Mouse (Mus musculus): ENCODE measurements around the gene Rfx7. TPM values are rescaled to one million over a fixed set of nuclear protein-coding genes. Genes with fewer than 3 reads are reported as not detected.

The Rfx7 gene
- polyA plus RNA-seq, 1 experiment from 2014 or later = 4.0 TPM

GRCm38 (mm10) chr9:72656491-72656890 is 124.5 kb downstream of the Rfx7 start:
- H3K4me3 ChIP-seq (ENCODE audit: low read depth, low read length) = no peak overlapping the region
- no peak overlapping the region for H3K9ac ChIP-seq (replicated peaks; ENCODE audit: low read depth)
- peaks cover 16% of the 10 kb centered on the region for H3K4me1 ChIP-seq (ENCODE audit: insufficient read depth, low read depth, low read length)
- H3K27me3 ChIP-seq (replicated peaks; ENCODE audit: insufficient read depth, low read length) = no peaks in the 10 kb centered on the region
- H3K36me3 ChIP-seq (ENCODE audit: insufficient read depth, low read length) = no peaks in the 10 kb centered on the region
- DNase-seq (ENCODE audit: low spot score) (no peak), ATAC-seq (no peak)
- H3K27ac ChIP-seq (ENCODE audit: low read length) = peak overlapping the region; percentile 73
- 49% methylated on average over 4 of the region's 4 CpGs for WGBS
- H3K9me3 ChIP-seq (ENCODE audit: low read length) = no peaks in the 10 kb centered on the region
- no peak overlapping the region for H3K4me2 ChIP-seq (replicated peaks; ENCODE audit: low read depth, low read length)
- TF ChIP-seq EP300 (IDR thresholded peaks at IDR 0.05) (no peak), CTCF (IDR thresholded peaks at IDR 0.05) (no peak)

GRCm38 (mm10) chr9:72656940-72657339 is 124.9 kb downstream of the Rfx7 start:
- Histone ChIP-seq H3K27me3 (replicated peaks; ENCODE audit: insufficient read depth, low read length) (no peaks in the 10 kb centered on the region), H3K4me1 (ENCODE audit: insufficient read depth, low read depth, low read length) (peaks cover 17% of the 10 kb centered on the region), H3K36me3 (ENCODE audit: insufficient read depth, low read length) (no peaks in the 10 kb centered on the region), H3K9me3 (ENCODE audit: low read length) (no peaks in the 10 kb centered on the region), H3K4me2 (replicated peaks; ENCODE audit: low read depth, low read length) (no peak overlapping the region), H3K4me3 (ENCODE audit: low read depth, low read length) (no peak overlapping the region), H3K27ac (ENCODE audit: low read length) (peak overlapping the region; percentile 73), H3K9ac (replicated peaks; ENCODE audit: low read depth) (no peak overlapping the region)
- peak; percentile 61 for TF ChIP-seq EP300 (IDR thresholded peaks at IDR 0.05)
- no peak for TF ChIP-seq CTCF (IDR thresholded peaks at IDR 0.05)
- no peak for DNase-seq (ENCODE audit: low spot score)
- ATAC-seq = peak; percentile 30
- WGBS = 37% methylated on average over 3 of the region's 3 CpGs

DNA sequence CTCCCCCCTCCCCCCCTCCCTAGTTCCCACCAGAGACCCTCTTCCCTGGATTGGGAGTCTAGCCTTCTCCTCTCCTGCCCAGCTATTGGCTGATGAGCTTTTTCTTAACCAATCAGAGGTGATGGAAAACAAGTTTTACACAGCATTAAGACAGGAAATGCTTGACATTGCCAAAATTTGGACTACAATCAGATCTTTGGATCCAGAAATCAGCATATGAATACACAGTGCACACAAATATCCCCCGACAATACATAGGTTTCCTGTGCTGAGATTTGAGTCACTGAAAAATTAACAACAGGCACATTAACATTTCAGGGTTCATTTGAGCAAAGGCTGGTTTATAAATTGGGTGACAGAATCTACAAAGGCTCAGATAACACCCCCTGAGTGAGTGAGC is 125.7 kb downstream of the Rfx7 start:
- peak overlapping the region; percentile 73; the same call in 1 of the 2 replicates for H3K27ac ChIP-seq (ENCODE audit: low read length)
- no peak for ATAC-seq
- H3K36me3 ChIP-seq (ENCODE audit: insufficient read depth, low read length) = no peaks in the 10 kb centered on the region
- DNase-seq (ENCODE audit: low spot score) = no peak
- H3K27me3 ChIP-seq (replicated peaks; ENCODE audit: insufficient read depth, low read length) = no peaks in the 10 kb centered on the region
- no peak overlapping the region for H3K4me2 ChIP-seq (replicated peaks; ENCODE audit: low read depth, low read length)
- H3K9me3 ChIP-seq (ENCODE audit: low read length) = no peaks in the 10 kb centered on the region
- TF ChIP-seq EP300 (IDR thresholded peaks at IDR 0.05) = no peak
- TF ChIP-seq CTCF (IDR thresholded peaks at IDR 0.05) = no peak
- no peak overlapping the region for H3K4me3 ChIP-seq (ENCODE audit: low read depth, low read length)
- H3K4me1 ChIP-seq (ENCODE audit: insufficient read depth, low read depth, low read length) = peaks cover 15% of the 10 kb centered on the region
- no peak overlapping the region for H3K9ac ChIP-seq (replicated peaks; ENCODE audit: low read depth)
- 42% methylated on average over 1 of the region's 1 CpGs for WGBS

DNA sequence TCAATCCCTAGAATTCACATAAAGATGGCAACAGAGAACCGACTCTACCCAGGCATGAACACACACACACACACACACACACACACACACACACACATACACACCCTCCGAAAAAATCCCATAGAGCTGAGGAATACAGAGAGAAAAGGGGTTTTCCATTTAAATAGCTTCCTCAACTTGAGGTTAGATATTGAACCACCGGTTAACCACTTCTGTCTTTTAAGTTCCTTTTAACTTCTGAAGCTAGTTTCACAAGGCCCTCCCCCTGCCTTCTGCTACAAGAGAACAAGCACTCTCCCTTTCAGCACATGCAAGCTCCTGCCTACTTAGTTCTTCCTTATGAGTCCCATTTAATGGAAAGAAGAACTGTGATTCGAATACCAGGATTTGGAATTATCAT is 128.1 kb downstream of the Rfx7 start:
- H3K36me3 ChIP-seq (ENCODE audit: insufficient read depth, low read length) = no peaks in the 10 kb centered on the region
- no peak overlapping the region for H3K4me2 ChIP-seq (replicated peaks; ENCODE audit: low read depth, low read length)
- no peaks in the 10 kb centered on the region for H3K9me3 ChIP-seq (ENCODE audit: low read length)
- no peak overlapping the region for H3K9ac ChIP-seq (replicated peaks; ENCODE audit: low read depth)
- ATAC-seq (no peak), DNase-seq (ENCODE audit: low spot score) (peak; percentile 62)
- H3K4me3 ChIP-seq (ENCODE audit: low read depth, low read length) = no peak overlapping the region
- H3K4me1 ChIP-seq (ENCODE audit: insufficient read depth, low read depth, low read length) = peaks cover 7% of the 10 kb centered on the region
- no peak overlapping the region for H3K27ac ChIP-seq (ENCODE audit: low read length)
- 58% methylated on average over 4 of the region's 4 CpGs for WGBS
- no peaks in the 10 kb centered on the region for H3K27me3 ChIP-seq (replicated peaks; ENCODE audit: insufficient read depth, low read length)
- TF ChIP-seq CTCF (IDR thresholded peaks at IDR 0.05) = no peak
- no peak for TF ChIP-seq EP300 (IDR thresholded peaks at IDR 0.05)

GRCm38 (mm10) chr9:72660911-72661310 is 128.9 kb downstream of the Rfx7 start:
- no peak for ATAC-seq
- TF ChIP-seq EP300 (IDR thresholded peaks at IDR 0.05) (no peak), CTCF (IDR thresholded peaks at IDR 0.05) (no peak)
- 56% methylated on average over 1 of the region's 1 CpGs for WGBS
- no peaks in the 10 kb centered on the region for H3K9me3 ChIP-seq (ENCODE audit: low read length)
- H3K27ac ChIP-seq (ENCODE audit: low read length) = peak overlapping the region; percentile 99
- H3K27me3 ChIP-seq (replicated peaks; ENCODE audit: insufficient read depth, low read length) = no peaks in the 10 kb centered on the region
- peaks cover 13% of the 10 kb centered on the region for H3K4me1 ChIP-seq (ENCODE audit: insufficient read depth, low read depth, low read length)
- H3K36me3 ChIP-seq (ENCODE audit: insufficient read depth, low read length) = no peaks in the 10 kb centered on the region
- no peak for DNase-seq (ENCODE audit: low spot score)
- H3K4me3 ChIP-seq (ENCODE audit: low read depth, low read length) = no peak overlapping the region
- no peak overlapping the region for H3K4me2 ChIP-seq (replicated peaks; ENCODE audit: low read depth, low read length)
- no peak overlapping the region for H3K9ac ChIP-seq (replicated peaks; ENCODE audit: low read depth)

GRCm38 (mm10) chr9:72661561-72661894 is 129.5 kb downstream of the Rfx7 start:
- H3K36me3 ChIP-seq (ENCODE audit: insufficient read depth, low read length) = no peaks in the 10 kb centered on the region
- WGBS = 3% methylated on average over 13 of the region's 13 CpGs
- H3K4me3 ChIP-seq (ENCODE audit: low read depth, low read length) = peak overlapping the region; percentile 91
- H3K9me3 ChIP-seq (ENCODE audit: low read length) = no peaks in the 10 kb centered on the region
- H3K4me2 ChIP-seq (replicated peaks; ENCODE audit: low read depth, low read length) = peak overlapping the region; percentile 63
- peak overlapping the region; percentile 99 for H3K27ac ChIP-seq (ENCODE audit: low read length)
- H3K9ac ChIP-seq (replicated peaks; ENCODE audit: low read depth) = peak overlapping the region; percentile 98
- H3K4me1 ChIP-seq (ENCODE audit: insufficient read depth, low read depth, low read length) = peaks cover 13% of the 10 kb centered on the region
- TF ChIP-seq EP300 (IDR thresholded peaks at IDR 0.05) (no peak), CTCF (IDR thresholded peaks at IDR 0.05) (no peak)
- DNase-seq (ENCODE audit: low spot score) (no peak), ATAC-seq (no peak)
- no peaks in the 10 kb centered on the region for H3K27me3 ChIP-seq (replicated peaks; ENCODE audit: insufficient read depth, low read length)
